Comparison of ENCODE assay signal across 8 mouse cellular contexts in genomic region chr16:92057852-92058643, GRCm38 (mm10). TPM values are rescaled to one million over a fixed set of nuclear protein-coding genes. Genes with fewer than 3 reads are reported as not detected.
A peak's percentile ranks its signal among the peaks of the same experiment; 100 is the strongest.
DNase-seq lines count a peak whose midpoint lies in the region; ATAC-seq and TF ChIP-seq lines count a peak whose summit lies in the region.

Mrps6 (plus strand) TSS chr16:92058270.
Gm49711 (plus strand) TSS chr16:92058316.
Slc5a3 (plus strand) TSS chr16:92058322.

- under 1% methylated on average over 76 of the region's 99 CpGs for WGBS in forebrain, embryonic 11.5 days
- under 1% methylated on average over 84 of the region's 99 CpGs for WGBS in heart, embryonic 15.5 days
- under 1% methylated on average over 86 of the region's 99 CpGs for WGBS in liver, embryonic 14.5 days (ENCODE audit: insufficient replicate concordance)
- WGBS in stomach, embryonic 15.5 days = 0% methylated on average over 88 of the region's 99 CpGs

- TF ChIP-seq CTCF in E14TG2a.4 (conservative IDR thresholded peaks at IDR 0.05; ENCODE audit: low read length) = no peak
- TF ChIP-seq CTCF in liver, embryonic 14.5 days (IDR thresholded peaks at IDR 0.05; ENCODE audit: low read depth) = 0 out of 2 replicates have a peak, but pooled peaks have one; percentile 11

- peak within 1 kb of the TSS; percentile 80 for H3K9ac ChIP-seq in forebrain, embryonic 11.5 days (ENCODE audit: low read length)
- peak within 1 kb of the TSS; percentile 82 for H3K9ac ChIP-seq in heart, embryonic 15.5 days
- peak within 1 kb of the TSS; percentile 68 for H3K9ac ChIP-seq in liver, embryonic 14.5 days (replicated peaks)
- H3K9ac ChIP-seq in stomach, embryonic 15.5 days = peak within 1 kb of the TSS; percentile 92

- ATAC-seq in forebrain, embryonic 11.5 days (replicated peaks; ENCODE audit: low FRiP score) = peak; percentile 94
- peak; percentile 94 for ATAC-seq in heart, embryonic 15.5 days (replicated peaks; ENCODE audit: insufficient number of reproducible peaks, insufficient read depth, low FRiP score, low read depth)
- peak; percentile 90 for ATAC-seq in liver, embryonic 14.5 days (ENCODE audit: insufficient read depth)
- peak; percentile 94 for ATAC-seq in stomach, embryonic 15.5 days (ENCODE audit: insufficient read depth, low FRiP score, low read depth)

- H3K4me1 ChIP-seq in E14TG2a.4 (replicated peaks; ENCODE audit: low read depth, low read length) = peaks cover 29% of the 10 kb centered on the region
- peaks cover 2% of the 10 kb centered on the region; the same call in 1 of the 2 replicates for H3K4me1 ChIP-seq in forebrain, embryonic 11.5 days (replicated peaks; ENCODE audit: control insufficient read depth, insufficient read depth, low read length)
- peaks cover 24% of the 10 kb centered on the region for H3K4me1 ChIP-seq in heart, embryonic 15.5 days (replicated peaks)
- peaks cover 2 to 4% of the 10 kb centered on the region in 2 experiments; a peak in 2 of 4 replicates for H3K4me1 ChIP-seq in liver, embryonic 14.5 days (replicated peaks; ENCODE audit: control insufficient read depth in 2 of 2, insufficient read depth in 2 of 2, low read length in 1 of 2)
- H3K4me1 ChIP-seq in stomach, embryonic 15.5 days = 0 out of 2 replicates have a peak, but pooled peaks cover 11% of the 10 kb centered on the region

- H3K36me3 ChIP-seq in E14TG2a.4 (ENCODE audit: insufficient read depth, low read length) = peaks cover 30% of the 10 kb centered on the region
- peaks cover 3% of the 10 kb centered on the region; the same call in 1 of the 2 replicates for H3K36me3 ChIP-seq in forebrain, embryonic 11.5 days (ENCODE audit: control insufficient read depth, insufficient read depth, low read length)
- peaks cover 15% of the 10 kb centered on the region for H3K36me3 ChIP-seq in heart, embryonic 15.5 days
- H3K36me3 ChIP-seq in liver, embryonic 14.5 days (replicated peaks; ENCODE audit: control insufficient read depth, insufficient read depth, low read depth) = peaks cover 2% of the 10 kb centered on the region
- peaks cover 9% of the 10 kb centered on the region; the same call in 1 of the 2 replicates for H3K36me3 ChIP-seq in stomach, embryonic 15.5 days

- peak within 1 kb of the TSS; percentile 91 for H3K4me3 ChIP-seq in E14TG2a.4 (replicated peaks; ENCODE audit: low read length)
- peak within 1 kb of the TSS; percentile 88 for H3K4me3 ChIP-seq in forebrain, embryonic 11.5 days (ENCODE audit: low read depth, low read length)
- peak within 1 kb of the TSS; percentile 89 for H3K4me3 ChIP-seq in heart, embryonic 15.5 days
- peak within 1 kb of the TSS; percentile 75 to 89 for H3K4me3 ChIP-seq in liver, embryonic 14.5 days (ENCODE audit: insufficient read depth in 1 of 2, low read depth in 2 of 2, low read length in 2 of 2)
- H3K4me3 ChIP-seq in stomach, embryonic 15.5 days (replicated peaks) = peak within 1 kb of the TSS; percentile 89

- peak; percentile 53 for DNase-seq in c-Kit-positive CD71-positive TER-119-negative erythroid progenitor cells, embryonic 14.5 days (ENCODE audit: low read depth)
- DNase-seq in forebrain, embryonic 11.5 days (ENCODE audit: low spot score) = peak; percentile 97
- peak; percentile 90 to 93 for DNase-seq in kidney, postnatal 25 days
- DNase-seq in liver, embryonic 14.5 days (ENCODE audit: low read depth in 3 of 3, low spot score in 3 of 3) = peak; percentile 51 to 62 (median 60)
- DNase-seq in neural tube, embryonic 10.5 days (ENCODE audit: extremely low spot score, low spot score) = peak; percentile 97

- peaks cover 19% of the 10 kb centered on the region for H3K27me3 ChIP-seq in E14TG2a.4 (ENCODE audit: insufficient read depth, low read length)
- no peaks in the 10 kb centered on the region for H3K27me3 ChIP-seq in forebrain, embryonic 11.5 days (ENCODE audit: control insufficient read depth, insufficient read depth, low read length)
- H3K27me3 ChIP-seq in heart, embryonic 15.5 days = no peaks in the 10 kb centered on the region
- H3K27me3 ChIP-seq in liver, embryonic 14.5 days (ENCODE audit: control insufficient read depth, insufficient read depth, low read length) = no peaks in the 10 kb centered on the region
- no peaks in the 10 kb centered on the region for H3K27me3 ChIP-seq in stomach, embryonic 15.5 days (replicated peaks)

- peak within 1 kb of the TSS; percentile 90 for H3K4me2 ChIP-seq in forebrain, embryonic 11.5 days (ENCODE audit: low read depth, low read length, severe bottlenecking)
- peak within 1 kb of the TSS; percentile 89 for H3K4me2 ChIP-seq in heart, embryonic 15.5 days
- H3K4me2 ChIP-seq in liver, embryonic 14.5 days (ENCODE audit: low read depth) = peak within 1 kb of the TSS; percentile 97
- H3K4me2 ChIP-seq in stomach, embryonic 15.5 days = peak within 1 kb of the TSS; percentile 87

- peaks cover 10% of the 10 kb centered on the region for H3K9me3 ChIP-seq in E14TG2a.4 (ENCODE audit: low read length)
- no peaks in the 10 kb centered on the region; the same call in 1 of the 2 replicates for H3K9me3 ChIP-seq in forebrain, embryonic 11.5 days (ENCODE audit: control insufficient read depth, low read length)
- H3K9me3 ChIP-seq in heart, embryonic 15.5 days (replicated peaks) = no peaks in the 10 kb centered on the region
- no peaks in the 10 kb centered on the region; the same call in 1 of the 2 replicates for H3K9me3 ChIP-seq in liver, embryonic 14.5 days (ENCODE audit: control insufficient read depth, low read length)
- no peaks in the 10 kb centered on the region for H3K9me3 ChIP-seq in stomach, embryonic 15.5 days

- no peak for TF ChIP-seq EP300 in liver, embryonic 14.5 days (IDR thresholded peaks at IDR 0.05; ENCODE audit: low read depth)

- peak within 1 kb of the TSS; percentile 50; the same call in 1 of the 2 replicates for H3K27ac ChIP-seq in forebrain, embryonic 11.5 days (ENCODE audit: low read depth, low read length)
- H3K27ac ChIP-seq in heart, embryonic 15.5 days = peak within 1 kb of the TSS; percentile 86
- H3K27ac ChIP-seq in liver, embryonic 14.5 days = no peak within 1 kb of the TSS
- H3K27ac ChIP-seq in stomach, embryonic 15.5 days = peak within 1 kb of the TSS; percentile 89

RNA-seq across cellular contexts. Expression of gene Mrps6, which starts in this region (rescaled TPM):
- 116 and 117 TPM in 2 replicates for polyA plus RNA-seq in forebrain, embryonic 11.5 days (2014; fragmentation: Nextera tagmentation; extraction: Ambion mirVana)
- 99.4 and 106 TPM in 2 replicates for polyA plus RNA-seq in heart, embryonic 15.5 days (2015; fragmentation: Nextera tagmentation; extraction: Ambion mirVana)
- 9.9 and 15.2 TPM in 2 replicates for polyA plus RNA-seq in liver, embryonic 14.5 days (2012; rRNA removed)
- 30.2 and 31.7 TPM in 2 replicates for polyA plus RNA-seq in liver, embryonic 14.5 days (2014; fragmentation: Nextera tagmentation; extraction: Ambion mirVana)
- polyA plus RNA-seq in stomach, embryonic 15.5 days (2015; fragmentation: Nextera tagmentation; extraction: Ambion mirVana) = 87.9 and 94.9 TPM in 2 replicates

RNA-seq across cellular contexts. Expression of gene Gm49711, which starts in this region (rescaled TPM):
- polyA plus RNA-seq in forebrain, embryonic 11.5 days (2014; fragmentation: Nextera tagmentation; extraction: Ambion mirVana) = 0.17 and 0.25 TPM in 2 replicates
- 0.25 TPM in 1 of 2 replicates, not detected in the other for polyA plus RNA-seq in heart, embryonic 15.5 days (2015; fragmentation: Nextera tagmentation; extraction: Ambion mirVana)
- polyA plus RNA-seq in liver, embryonic 14.5 days (2012; rRNA removed) = not detected in 2 replicates
- not detected in 2 replicates for polyA plus RNA-seq in liver, embryonic 14.5 days (2014; fragmentation: Nextera tagmentation; extraction: Ambion mirVana)
- polyA plus RNA-seq in stomach, embryonic 15.5 days (2015; fragmentation: Nextera tagmentation; extraction: Ambion mirVana) = not detected in 2 replicates

RNA-seq across cellular contexts. Expression of gene Slc5a3, which starts in this region (rescaled TPM):
- 11.8 and 12.9 TPM in 2 replicates for polyA plus RNA-seq in forebrain, embryonic 11.5 days (2014; fragmentation: Nextera tagmentation; extraction: Ambion mirVana)
- 3.1 and 4.2 TPM in 2 replicates for polyA plus RNA-seq in heart, embryonic 15.5 days (2015; fragmentation: Nextera tagmentation; extraction: Ambion mirVana)
- 0.37 and 0.44 TPM in 2 replicates for polyA plus RNA-seq in liver, embryonic 14.5 days (2012; rRNA removed)
- 0.70 and 0.97 TPM in 2 replicates for polyA plus RNA-seq in liver, embryonic 14.5 days (2014; fragmentation: Nextera tagmentation; extraction: Ambion mirVana)
- polyA plus RNA-seq in stomach, embryonic 15.5 days (2015; fragmentation: Nextera tagmentation; extraction: Ambion mirVana) = 4.7 and 4.8 TPM in 2 replicates
